Mouse (Mus musculus) small intestine, adult 2 months (tissue): ENCODE data around the gene Gm28635.

Experiments used
- CTCF ChIP-seq: fragments of 200-500 bp; IDR thresholded peaks from 2 replicates; pipeline ENCODE4 v1.5.1; 2012; ENCODE audit warnings: low read depth, mild to moderate bottlenecking, control low read depth, inconsistent platforms, low read length, moderate library complexity, mixed read lengths; ENCODE audit not compliant: insufficient replicate concordance, insufficient read length; ENCODE audit errors: extremely low read depth
- POLR2A ChIP-seq: fragments of 200-500 bp; IDR thresholded peaks from 2 replicates; pipeline ENCODE4 v1.6.1; 2012; ENCODE audit warnings: low read depth, mild to moderate bottlenecking, control low read depth, inconsistent platforms, low read length, moderate library complexity

- TF ChIP-seq CTCF (no peak), POLR2A (no peak)
These were observed 17.3 kb upstream of the Gm28635 start for GRCm38 (mm10) chr2:84695007-84695695.
